Mouse (Mus musculus): ENCODE results near the gene Nav2.

- TF ChIP-seq POLR2A (IDR thresholded peaks at IDR 0.05; ENCODE audit: insufficient read length, low read depth) (no peak), CEBPB (IDR thresholded peaks at IDR 0.05; ENCODE audit: insufficient read depth, poor library complexity, severe bottlenecking) (no peak)
Measured at GRCm38 (mm10) chr7:49094531-49094930, 186.0 kb downstream of the Nav2 start.
